Mouse (Mus musculus) kidney, embryonic 15.5 days (tissue): ENCODE data around the gene Nrxn2. TPM values are rescaled to one million over a fixed set of nuclear protein-coding genes. Genes with fewer than 3 reads are reported as not detected.

Experiments used
- ATAC-seq: fragments of 200-750 bp; cut with Nextera tagmentation; replicated peaks from 2 replicates; pipeline ENCODE4 v1.8.0; 2017; ENCODE audit warnings: moderate TSS enrichment; ENCODE audit not compliant: low FRiP score
- H3K27ac ChIP-seq: fragments of 300-500 bp; sonication (generic); 2 replicates; pipeline ENCODE4 v1.5.1; 2015; ENCODE audit warnings: mild to moderate bottlenecking, inconsistent platforms
- H3K27me3 ChIP-seq: fragments of 300-500 bp; sonication (generic); 2 replicates; pipeline ENCODE4 v1.6.1; 2015; ENCODE audit warnings: inconsistent platforms
- H3K36me3 ChIP-seq: fragments of 300-500 bp; sonication (generic); 2 replicates; pipeline ENCODE4 v1.6.1; 2015; ENCODE audit warnings: inconsistent platforms
- H3K4me1 ChIP-seq: fragments of 300-500 bp; sonication (generic); 2 replicates; pipeline ENCODE4 v1.6.1; 2015; ENCODE audit warnings: inconsistent platforms
- H3K4me2 ChIP-seq: fragments of 300-500 bp; sonication (generic); 2 replicates; pipeline ENCODE4 v1.6.1; 2015; ENCODE audit warnings: moderate library complexity, mild to moderate bottlenecking, inconsistent platforms
- H3K4me3 ChIP-seq: fragments of 300-500 bp; sonication (generic); replicated peaks from 2 replicates; pipeline ENCODE4 v1.5.1; 2015; ENCODE audit warnings: mild to moderate bottlenecking, inconsistent platforms
- H3K9ac ChIP-seq: fragments of 300-500 bp; sonication (generic); 2 replicates; pipeline ENCODE4 v1.6.1; 2015; ENCODE audit warnings: mild to moderate bottlenecking, inconsistent platforms
- H3K9me3 ChIP-seq: fragments of 300-500 bp; sonication (generic); replicated peaks from 2 replicates; pipeline ENCODE4 v1.6.1; 2016; ENCODE audit warnings: inconsistent platforms
- WGBS: fragments of 180-500 bp; shearing (Covaris S2); methylation state at CpG from one replicate; pipeline ENCODE4 v1.1.7; 2015; ENCODE audit warnings: mixed read lengths; 5-methylcytosine and 5-hydroxymethylcytosine counted together
- polyA plus RNA-seq: library from polyadenylated mRNA; unstranded; fragments of >200 nt; fragmentation: Nextera tagmentation; extraction: Ambion mirVana; gene quantifications from 2 replicates; pipeline ENCODE4 v1.2.1, GENCODE M21; 2015

Nrxn2 gene
- polyA plus RNA-seq, 1 experiment from 2014 or later = 6.3 TPM

- Histone ChIP-seq H3K9me3 (no peaks in the 10 kb centered on the region), H3K27ac (peak overlapping the region; percentile 75), H3K36me3 (no peaks in the 10 kb centered on the region), H3K4me3 (no peak overlapping the region), H3K27me3 (peaks cover 3% of the 10 kb centered on the region; the same call in 1 of the 2 replicates), H3K4me2 (no peak overlapping the region), H3K9ac (no peak overlapping the region), H3K4me1 (peaks cover 7% of the 10 kb centered on the region; the same call in 1 of the 2 replicates)
- 0 out of 2 replicates have a peak, but pooled peaks have one; percentile 26 for ATAC-seq
- 83% methylated on average over 6 of the region's 6 CpGs for WGBS
Measured at GRCm38 (mm10) chr19:6543035-6543383, 124.5 kb downstream of the Nrxn2 start.

- no peaks in the 10 kb centered on the region for H3K36me3 ChIP-seq
- no peak overlapping the region for H3K4me3 ChIP-seq
- H3K4me1 ChIP-seq = peaks cover 7% of the 10 kb centered on the region; the same call in 1 of the 2 replicates
- 0 out of 2 replicates have a peak, but pooled peaks have one; percentile 38 for ATAC-seq
- H3K27ac ChIP-seq = peak overlapping the region; percentile 43
- H3K9ac ChIP-seq = no peak overlapping the region
- H3K27me3 ChIP-seq = peaks cover under 1% of the 10 kb centered on the region; the same call in 1 of the 2 replicates
- no peaks in the 10 kb centered on the region for H3K9me3 ChIP-seq
- WGBS = 29% methylated on average over 7 of the region's 7 CpGs
- H3K4me2 ChIP-seq = no peak overlapping the region
Measured at GRCm38 (mm10) chr19:6543518-6543917, 125.0 kb downstream of the Nrxn2 start.

- H3K4me2 ChIP-seq = no peak overlapping the region
- H3K27ac ChIP-seq = no peak overlapping the region
- peaks cover 7% of the 10 kb centered on the region; the same call in 1 of the 2 replicates for H3K4me1 ChIP-seq
- no peak overlapping the region for H3K9ac ChIP-seq
- no peaks in the 10 kb centered on the region for H3K9me3 ChIP-seq
- H3K27me3 ChIP-seq = no peaks in the 10 kb centered on the region
- ATAC-seq = no peak
- WGBS = 89% methylated on average over 13 of the region's 13 CpGs
- H3K36me3 ChIP-seq = no peaks in the 10 kb centered on the region
- H3K4me3 ChIP-seq = no peak overlapping the region
Measured at GRCm38 (mm10) chr19:6544712-6545111, 126.2 kb downstream of the Nrxn2 start.

GRCm38 (mm10) chr19:6545481-6545880, 127.0 kb downstream of the Nrxn2 start:
- 95% methylated on average over 5 of the region's 5 CpGs for WGBS
- peaks cover 4% of the 10 kb centered on the region; the same call in 1 of the 2 replicates for H3K4me1 ChIP-seq
- no peak overlapping the region for H3K4me2 ChIP-seq
- no peak overlapping the region for H3K9ac ChIP-seq
- no peak overlapping the region for H3K4me3 ChIP-seq
- H3K27me3 ChIP-seq = no peaks in the 10 kb centered on the region
- H3K36me3 ChIP-seq = no peaks in the 10 kb centered on the region
- no peaks in the 10 kb centered on the region for H3K9me3 ChIP-seq
- ATAC-seq = no peak
- no peak overlapping the region for H3K27ac ChIP-seq

- WGBS = 78% methylated on average over 1 of the region's 1 CpGs
- Histone ChIP-seq H3K4me1 (peaks cover 4% of the 10 kb centered on the region; the same call in 1 of the 2 replicates), H3K9ac (no peak overlapping the region), H3K27me3 (no peaks in the 10 kb centered on the region), H3K4me3 (no peak overlapping the region), H3K36me3 (no peaks in the 10 kb centered on the region), H3K9me3 (no peaks in the 10 kb centered on the region), H3K4me2 (no peak overlapping the region), H3K27ac (no peak overlapping the region)
- no peak for ATAC-seq
Measured at GRCm38 (mm10) chr19:6546096-6546495, 127.6 kb downstream of the Nrxn2 start.

GRCm38 (mm10) chr19:6547801-6548200, 129.3 kb downstream of the Nrxn2 start:
- Histone ChIP-seq H3K4me3 (no peak overlapping the region), H3K27ac (peak overlapping the region; percentile 56), H3K4me1 (peaks cover 4% of the 10 kb centered on the region; the same call in 1 of the 2 replicates), H3K9me3 (no peaks in the 10 kb centered on the region), H3K4me2 (no peak overlapping the region), H3K36me3 (no peaks in the 10 kb centered on the region), H3K9ac (no peak overlapping the region), H3K27me3 (no peaks in the 10 kb centered on the region)
- WGBS = 79% methylated on average over 5 of the region's 5 CpGs
- no peak for ATAC-seq

- Histone ChIP-seq H3K27ac (peak overlapping the region; percentile 56), H3K9me3 (no peaks in the 10 kb centered on the region), H3K4me3 (no peak overlapping the region), H3K27me3 (no peaks in the 10 kb centered on the region), H3K4me1 (peaks cover 6% of the 10 kb centered on the region; the same call in 1 of the 2 replicates), H3K4me2 (no peak overlapping the region), H3K9ac (no peak overlapping the region), H3K36me3 (no peaks in the 10 kb centered on the region)
- ATAC-seq = peak; percentile 52; the same call in 1 of the 2 replicates
- 61% methylated on average over 16 of the region's 16 CpGs for WGBS
Measured at GRCm38 (mm10) chr19:6548431-6549410, 130.2 kb downstream of the Nrxn2 start.

- H3K4me3 ChIP-seq = no peak overlapping the region
- H3K9me3 ChIP-seq = no peaks in the 10 kb centered on the region
- H3K4me2 ChIP-seq = no peak overlapping the region
- no peak overlapping the region for H3K9ac ChIP-seq
- 0 out of 2 replicates have a peak overlapping the region, but pooled peaks have one; percentile 14 for H3K27ac ChIP-seq
- H3K27me3 ChIP-seq = no peaks in the 10 kb centered on the region
- WGBS = 84% methylated on average over 11 of the region's 11 CpGs
- H3K4me1 ChIP-seq = peaks cover 12% of the 10 kb centered on the region; the same call in 1 of the 2 replicates
- no peaks in the 10 kb centered on the region for H3K36me3 ChIP-seq
- ATAC-seq = no peak
Measured at GRCm38 (mm10) chr19:6549566-6549965, 131.0 kb downstream of the Nrxn2 start.

GRCm38 (mm10) chr19:6551215-6551614, 132.7 kb downstream of the Nrxn2 start:
- Histone ChIP-seq H3K36me3 (no peaks in the 10 kb centered on the region), H3K4me2 (no peak overlapping the region), H3K27me3 (no peaks in the 10 kb centered on the region), H3K27ac (no peak overlapping the region), H3K4me3 (no peak overlapping the region), H3K4me1 (peaks cover 13% of the 10 kb centered on the region; the same call in 1 of the 2 replicates), H3K9ac (no peak overlapping the region), H3K9me3 (no peaks in the 10 kb centered on the region)
- WGBS = 71% methylated on average over 4 of the region's 4 CpGs
- no peak for ATAC-seq

- Histone ChIP-seq H3K4me2 (no peak overlapping the region), H3K36me3 (no peaks in the 10 kb centered on the region), H3K9ac (no peak overlapping the region), H3K27me3 (no peaks in the 10 kb centered on the region), H3K4me1 (peaks cover 13% of the 10 kb centered on the region; the same call in 1 of the 2 replicates), H3K4me3 (no peak overlapping the region), H3K27ac (no peak overlapping the region), H3K9me3 (no peaks in the 10 kb centered on the region)
- WGBS = 73% methylated on average over 4 of the region's 4 CpGs
- ATAC-seq = no peak
Measured at GRCm38 (mm10) chr19:6552302-6553028, 133.9 kb downstream of the Nrxn2 start.

- H3K9me3 ChIP-seq = no peaks in the 10 kb centered on the region
- H3K36me3 ChIP-seq = no peaks in the 10 kb centered on the region
- H3K4me1 ChIP-seq = peaks cover 13% of the 10 kb centered on the region; the same call in 1 of the 2 replicates
- H3K27me3 ChIP-seq = no peaks in the 10 kb centered on the region
- H3K4me3 ChIP-seq = no peak overlapping the region
- H3K9ac ChIP-seq = no peak overlapping the region
- no peak overlapping the region for H3K4me2 ChIP-seq
- 67% methylated on average over 5 of the region's 5 CpGs for WGBS
- no peak for ATAC-seq
- H3K27ac ChIP-seq = no peak overlapping the region
Measured at GRCm38 (mm10) chr19:6553174-6553573, 134.6 kb downstream of the Nrxn2 start.
